Mouse (Mus musculus): ENCODE measurements around the gene Prr5l.
"Not testable (repeated sequence)": the region's sequence is repeated elsewhere in the genome, so short reads cannot be mapped to it uniquely, and the experiment has no call there.

DNA sequence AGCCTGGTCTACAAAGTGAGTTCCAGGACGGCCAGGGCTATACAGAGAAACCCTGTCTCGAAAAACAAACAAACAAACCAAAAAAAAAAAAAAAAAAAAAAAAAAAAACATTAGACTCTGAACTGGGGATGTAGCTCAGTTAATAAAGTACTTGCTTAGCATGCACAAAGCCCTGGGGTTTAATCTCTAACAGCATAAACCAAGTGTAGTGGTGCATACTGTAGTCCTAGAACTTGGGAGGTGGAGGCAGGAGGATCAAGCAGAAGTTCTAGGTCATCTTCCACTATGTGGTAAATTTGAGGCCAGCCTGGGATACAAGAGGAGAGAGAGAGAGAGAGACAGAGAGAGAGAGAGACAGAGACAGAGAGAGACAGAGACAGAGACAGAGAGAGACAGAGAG, 137.2 kb downstream of the Prr5l start:
- not testable (repeated sequence) for TF ChIP-seq CTCF (IDR thresholded peaks at IDR 0.05; ENCODE audit: borderline replicate concordance, control insufficient read depth, extremely low read depth, insufficient read depth, low read length, poor library complexity); POLR2A (IDR thresholded peaks at IDR 0.05; ENCODE audit: control insufficient read depth, extremely low read depth, insufficient read depth, low read length, poor library complexity)

Data from thymus, adult 2 months (tissue).